Mouse (Mus musculus) heart, postnatal 0 days (tissue): ENCODE data around the gene Nectin4. TPM values are rescaled to one million over a fixed set of nuclear protein-coding genes. Genes with fewer than 3 reads are reported as not detected.

Experiments used
- ATAC-seq: fragments of 200-750 bp; cut with Nextera tagmentation; 2 replicates; pipeline ENCODE4 v1.8.0; 2017; ENCODE audit warnings: low read depth, moderate number of reproducible peaks, moderate library complexity; ENCODE audit not compliant: insufficient read depth
- DNase-seq: peaks from one replicate; pipeline ENCODE4 v3.0.0-alpha.2; 2016; ENCODE audit warnings: low spot score
- H3K27ac ChIP-seq: fragments of 300-500 bp; sonication (generic); 2 replicates; pipeline ENCODE4 v1.5.1; 2014; ENCODE audit warnings: low read depth, mild to moderate bottlenecking
- H3K27me3 ChIP-seq: fragments of 300-500 bp; sonication (generic); 2 replicates; pipeline ENCODE4 v1.6.1; 2014; ENCODE audit warnings: low read length, mixed read lengths; ENCODE audit not compliant: control insufficient read depth, insufficient read depth
- H3K36me3 ChIP-seq: fragments of 300-500 bp; sonication (generic); replicated peaks from 2 replicates; pipeline ENCODE4 v1.6.1; 2014; ENCODE audit warnings: low read length, mixed read lengths; ENCODE audit not compliant: control insufficient read depth, insufficient read depth
- H3K4me1 ChIP-seq: fragments of 300-500 bp; sonication (generic); 2 replicates; pipeline ENCODE4 v1.6.1; 2014; ENCODE audit warnings: antibody characterized with exemption; ENCODE audit not compliant: control insufficient read depth, insufficient read depth
- H3K4me2 ChIP-seq: fragments of 300-500 bp; sonication (generic); 2 replicates; pipeline ENCODE4 v1.6.1; 2014; ENCODE audit warnings: low read depth, mild to moderate bottlenecking, low read length, moderate library complexity
- H3K4me3 ChIP-seq: fragments of 300-500 bp; sonication (generic); 2 replicates; pipeline ENCODE4 v1.5.1; 2014; ENCODE audit warnings: low read depth, low read length
- H3K9ac ChIP-seq: fragments of 300-500 bp; sonication (generic); replicated peaks from 2 replicates; pipeline ENCODE4 v1.6.1; 2014; ENCODE audit warnings: low read depth, low read length, mixed read lengths
- H3K9me3 ChIP-seq: fragments of 300-500 bp; sonication (generic); replicated peaks from 2 replicates; pipeline ENCODE4 v1.6.1; 2016; ENCODE audit warnings: low read length; ENCODE audit not compliant: control insufficient read depth
- CTCF ChIP-seq: IDR thresholded peaks from 2 replicates; pipeline ENCODE4 v1.5.1; 2016; ENCODE audit warnings: antibody characterized with exemption, control low read depth, low read depth
- EP300 ChIP-seq: IDR thresholded peaks from 2 replicates; pipeline ENCODE4 v1.6.1; 2016; ENCODE audit warnings: antibody characterized with exemption, low read depth
- WGBS: fragments of 180-500 bp; shearing (Covaris S2); extraction: QIAGEN DNeasy Blood & Tissue Kit; methylation state at CpG from one replicate; pipeline ENCODE4 v1.1.7; 2014; 5-methylcytosine and 5-hydroxymethylcytosine counted together
- polyA plus RNA-seq: library from polyadenylated mRNA; unstranded; fragments of >200 nt; fragmentation: Nextera tagmentation; extraction: Ambion mirVana; gene quantifications from 2 replicates; pipeline ENCODE4 v1.2.1, GENCODE M21; 2015
- total RNA-seq: library from RNA; depleted of rRNA; stranded (reverse); fragments of >200 nt; gene quantifications from 2 replicates; pipeline ENCODE4 v1.2.3, GENCODE M21; 2014; ENCODE audit warnings: low replicate concordance

Nectin4 gene
- total and polyA plus RNA-seq, 2 experiments from 2014 or later = 0.07 to 2.7 TPM

- H3K4me2 ChIP-seq = peak overlapping the region; percentile 70
- whole genome bisulfite sequencing = 14% methylated on average over 9 of the region's 9 CpGs
- H3K27ac ChIP-seq = peak overlapping the region; percentile 99
- TF ChIP-seq EP300 = no peak
- no peak for TF ChIP-seq CTCF
- H3K9me3 ChIP-seq = no peaks in the 10 kb centered on the region
- H3K4me3 ChIP-seq = peak overlapping the region; percentile 67
- no peaks in the 10 kb centered on the region for H3K27me3 ChIP-seq
- H3K36me3 ChIP-seq = peaks cover 4% of the 10 kb centered on the region; the same call in 1 of the 2 replicates
- DNase-seq (no peak), ATAC-seq (no peak)
- H3K4me1 ChIP-seq = peaks cover 31% of the 10 kb centered on the region
- H3K9ac ChIP-seq = peak overlapping the region; percentile 97
Observed at GRCm38 (mm10) chr1:171328244-171328643, 41.7 kb upstream of the Nectin4 start.

GRCm38 (mm10) chr1:171328839-171329432, 41.0 kb upstream of the Nectin4 start, which contains the start of gene Dedd:
TSS of gene Dedd (plus strand) at chr1:171329145.
- Histone ChIP-seq H3K4me3 (peak within 1 kb of the TSS; percentile 67), H3K36me3 (peaks cover 4% of the 10 kb centered on the region; the same call in 1 of the 2 replicates), H3K4me1 (peaks cover 32% of the 10 kb centered on the region), H3K9me3 (no peaks in the 10 kb centered on the region), H3K4me2 (peak within 1 kb of the TSS; percentile 70), H3K27ac (peak within 1 kb of the TSS; percentile 99), H3K27me3 (no peaks in the 10 kb centered on the region), H3K9ac (peak within 1 kb of the TSS; percentile 97)
- TF ChIP-seq CTCF (0 out of 2 replicates have a peak, but pooled peaks have one; percentile 13), EP300 (no peak)
- WGBS = under 1% methylated on average over 38 of the region's 48 CpGs
- DNase-seq (peak; percentile 98), ATAC-seq (peak; percentile 92)

- no peaks in the 10 kb centered on the region for H3K27me3 ChIP-seq
- TF ChIP-seq EP300 = no peak
- TF ChIP-seq CTCF = no peak
- WGBS = under 1% methylated on average over 57 of the region's 61 CpGs
- H3K4me2 ChIP-seq = peak overlapping the region; percentile 70
- H3K9ac ChIP-seq = peak overlapping the region; percentile 97
- peaks cover 32% of the 10 kb centered on the region for H3K4me1 ChIP-seq
- H3K27ac ChIP-seq = peak overlapping the region; percentile 99
- no peaks in the 10 kb centered on the region for H3K9me3 ChIP-seq
- ATAC-seq (peak; percentile 80), DNase-seq (peak; percentile 13)
- peaks cover 4% of the 10 kb centered on the region; the same call in 1 of the 2 replicates for H3K36me3 ChIP-seq
- H3K4me3 ChIP-seq = peak overlapping the region; percentile 67
Observed at GRCm38 (mm10) chr1:171329433-171330215, 40.3 kb upstream of the Nectin4 start.

GRCm38 (mm10) chr1:171330216-171330560, 39.7 kb upstream of the Nectin4 start:
- Histone ChIP-seq H3K27ac (peak overlapping the region; percentile 99), H3K36me3 (peaks cover 3% of the 10 kb centered on the region; the same call in 1 of the 2 replicates), H3K27me3 (no peaks in the 10 kb centered on the region), H3K4me1 (peaks cover 32% of the 10 kb centered on the region), H3K9ac (peak overlapping the region; percentile 97), H3K9me3 (no peaks in the 10 kb centered on the region), H3K4me3 (peak overlapping the region; percentile 67), H3K4me2 (peak overlapping the region; percentile 70)
- TF ChIP-seq CTCF = no peak
- TF ChIP-seq EP300 = no peak
- DNase-seq = peak; percentile 40
- 0% methylated on average over 4 of the region's 4 CpGs for WGBS
- no peak for ATAC-seq

GRCm38 (mm10) chr1:171342262-171343207, 27.4 kb upstream of the Nectin4 start:
- 92% methylated on average over 16 of the region's 16 CpGs for WGBS
- H3K4me1 ChIP-seq = peaks cover 20% of the 10 kb centered on the region

More at GRCm38 (mm10) chr1:171342262-171343207, 27.4 kb upstream of the Nectin4 start:
- ATAC-seq (no peak), DNase-seq (no peak)
- Histone ChIP-seq H3K9ac (no peak overlapping the region), H3K9me3 (no peaks in the 10 kb centered on the region), H3K27ac (no peak overlapping the region), H3K4me3 (no peak overlapping the region), H3K4me2 (no peak overlapping the region), H3K27me3 (no peaks in the 10 kb centered on the region), H3K36me3 (peaks cover 55% of the 10 kb centered on the region)
- TF ChIP-seq EP300 = no peak
- TF ChIP-seq CTCF = no peak
